Mouse (Mus musculus): ENCODE results near the gene Jph2. TPM values are rescaled to one million over a fixed set of nuclear protein-coding genes. Genes with fewer than 3 reads are reported as not detected.

The Jph2 gene
- polyA plus RNA-seq, 1 experiment from 2014 or later, result 0.76 TPM

DNA sequence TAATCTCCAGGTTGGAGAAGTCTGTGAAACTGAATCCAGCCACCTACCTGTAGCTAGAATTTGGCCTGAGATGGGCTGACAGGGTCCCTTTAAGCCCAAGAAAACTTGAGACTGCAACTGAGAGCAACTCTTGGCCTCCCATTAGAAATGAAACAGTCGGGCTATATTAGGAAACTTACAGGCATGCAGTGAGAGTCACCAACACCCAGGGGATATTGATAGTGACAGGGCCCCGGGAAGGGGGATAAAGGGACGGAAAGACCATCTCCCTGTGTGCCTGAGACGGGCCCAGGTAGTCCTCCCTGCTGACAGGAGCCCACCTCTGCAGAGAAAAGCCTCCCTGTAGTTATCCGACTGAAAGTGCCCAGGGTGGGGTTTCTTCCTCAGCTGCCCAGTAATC is 18.4 kb downstream of the Jph2 start:
- Histone ChIP-seq H3K4me3 (no peak overlapping the region), H3K36me3 (no peaks in the 10 kb centered on the region), H3K27me3 (peaks cover 35% of the 10 kb centered on the region), H3K4me2 (replicated peaks) (no peak overlapping the region), H3K27ac (no peak overlapping the region), H3K4me1 (0 out of 2 replicates have a peak, but pooled peaks cover 3% of the 10 kb centered on the region), H3K9ac (no peak overlapping the region), H3K9me3 (replicated peaks) (0 out of 2 replicates have a peak, but pooled peaks cover 2% of the 10 kb centered on the region)
- WGBS, result 74% methylated on average over 5 of the region's 5 CpGs
- ATAC-seq (ENCODE audit: low FRiP score), result no peak

DNA sequence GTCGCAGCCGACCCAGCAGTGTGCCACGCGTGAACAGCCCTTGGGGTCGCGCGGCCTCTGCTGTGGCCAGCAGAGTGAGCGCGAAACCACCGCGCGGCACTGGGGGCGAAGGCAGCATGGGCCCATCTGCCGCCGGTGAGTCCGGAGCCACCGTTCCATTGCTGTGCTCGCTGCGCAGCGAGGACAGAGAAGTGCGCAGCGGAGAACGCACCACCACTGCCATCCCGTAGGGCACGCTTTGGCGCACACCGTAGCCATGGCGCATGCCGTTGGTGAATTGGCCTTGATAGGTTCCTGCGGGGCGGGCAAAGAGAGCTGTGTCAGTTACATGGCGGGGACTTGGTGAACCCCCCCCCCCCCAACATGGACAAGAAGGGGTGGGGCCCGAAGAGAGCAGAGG is 21.7 kb downstream of the Jph2 start:
- Histone ChIP-seq H3K9me3 (replicated peaks) (0 out of 2 replicates have a peak, but pooled peaks cover 2% of the 10 kb centered on the region), H3K27me3 (peaks cover 46% of the 10 kb centered on the region), H3K4me2 (replicated peaks) (peak overlapping the region; percentile 22; the same call in 1 of the 2 replicates), H3K4me1 (0 out of 2 replicates have a peak, but pooled peaks cover 3% of the 10 kb centered on the region), H3K9ac (no peak overlapping the region), H3K27ac (no peak overlapping the region), H3K36me3 (no peaks in the 10 kb centered on the region), H3K4me3 (no peak overlapping the region)
- no peak for ATAC-seq (ENCODE audit: low FRiP score)
- WGBS, result 38% methylated on average over 33 of the region's 33 CpGs

DNA sequence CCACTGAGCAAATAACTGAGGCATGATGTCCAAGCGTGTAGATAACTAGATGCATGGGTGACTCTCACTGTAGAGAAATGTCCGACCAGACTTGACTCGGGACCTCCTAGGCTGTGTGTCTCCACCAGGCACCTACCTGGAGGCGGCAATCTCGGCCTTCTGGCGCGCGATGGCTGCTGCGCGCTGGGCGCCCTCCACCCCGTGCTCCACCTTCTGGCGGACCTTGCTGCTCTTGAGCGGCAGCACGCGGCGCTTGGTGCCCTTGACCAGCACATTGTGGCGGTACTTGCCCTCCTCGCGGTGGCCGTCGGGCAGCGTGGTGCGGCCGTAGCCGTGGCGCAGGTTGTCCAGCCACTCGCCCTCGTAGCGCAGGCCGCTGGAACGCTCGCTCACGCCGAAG is 22.3 kb downstream of the Jph2 start:
- Histone ChIP-seq H3K9me3 (replicated peaks) (0 out of 2 replicates have a peak, but pooled peaks cover 2% of the 10 kb centered on the region), H3K9ac (no peak overlapping the region), H3K4me3 (no peak overlapping the region; the same call in 1 of the 2 replicates), H3K36me3 (no peaks in the 10 kb centered on the region), H3K4me1 (0 out of 2 replicates have a peak, but pooled peaks cover 3% of the 10 kb centered on the region), H3K27me3 (peaks cover 46% of the 10 kb centered on the region), H3K4me2 (replicated peaks) (peak overlapping the region; percentile 22; the same call in 1 of the 2 replicates), H3K27ac (no peak overlapping the region)
- ATAC-seq (ENCODE audit: low FRiP score), result no peak
- WGBS, result 38% methylated on average over 35 of the region's 35 CpGs

DNA sequence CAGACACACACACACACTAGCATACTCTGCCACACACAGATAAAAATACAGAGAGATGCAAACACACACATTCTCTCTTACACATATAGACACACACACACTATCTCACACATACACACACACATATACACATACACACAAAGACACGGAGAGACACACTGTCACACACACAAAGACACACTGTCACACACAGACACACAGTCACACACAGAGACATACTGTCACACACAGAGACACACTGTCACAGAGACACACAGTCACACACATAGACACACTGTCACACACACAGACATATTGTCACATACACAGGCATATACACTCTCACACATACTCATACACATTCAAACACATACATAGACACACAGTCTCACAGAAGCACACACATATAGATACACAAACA is 25.2 kb downstream of the Jph2 start:
- WGBS, result 83% methylated on average over 1 of the region's 1 CpGs

DNA sequence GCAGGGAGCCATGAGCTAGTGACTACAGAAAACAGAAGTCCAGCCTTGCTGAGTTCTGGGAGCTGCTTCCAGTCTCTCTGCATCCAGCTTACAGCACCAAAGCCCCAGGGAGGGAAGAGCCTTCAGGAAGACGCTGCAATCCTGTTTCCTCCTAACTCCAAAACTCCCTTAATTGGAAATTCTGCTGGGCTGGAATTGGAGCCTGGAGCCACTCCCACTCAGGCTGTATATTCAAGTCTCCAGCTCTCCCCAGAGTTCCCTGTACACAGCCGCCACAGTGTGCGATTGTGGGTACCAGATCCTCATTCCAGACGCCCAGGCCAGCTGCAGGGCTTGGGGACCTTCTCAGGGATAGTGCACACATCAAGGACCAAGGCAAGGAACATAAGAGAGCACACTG is 27.6 kb downstream of the Jph2 start:
- Histone ChIP-seq H3K27me3 (peaks cover 20% of the 10 kb centered on the region), H3K4me2 (replicated peaks) (no peak overlapping the region), H3K27ac (no peak overlapping the region), H3K4me1 (no peaks in the 10 kb centered on the region), H3K9ac (no peak overlapping the region), H3K4me3 (no peak overlapping the region), H3K9me3 (replicated peaks) (no peaks in the 10 kb centered on the region), H3K36me3 (no peaks in the 10 kb centered on the region)
- ATAC-seq (ENCODE audit: low FRiP score), result no peak
- 63% methylated on average over 4 of the region's 4 CpGs for WGBS

More for the DNA sequence above, 25.2 kb downstream of the Jph2 start:
- Histone ChIP-seq H3K4me2 (replicated peaks) (no peak overlapping the region), H3K9ac (no peak overlapping the region), H3K4me3 (no peak overlapping the region), H3K27ac (no peak overlapping the region), H3K9me3 (replicated peaks) (0 out of 2 replicates have a peak, but pooled peaks cover 2% of the 10 kb centered on the region), H3K27me3 (peaks cover 44% of the 10 kb centered on the region), H3K36me3 (no peaks in the 10 kb centered on the region), H3K4me1 (0 out of 2 replicates have a peak, but pooled peaks cover 3% of the 10 kb centered on the region)
- no peak for ATAC-seq (ENCODE audit: low FRiP score)

DNA sequence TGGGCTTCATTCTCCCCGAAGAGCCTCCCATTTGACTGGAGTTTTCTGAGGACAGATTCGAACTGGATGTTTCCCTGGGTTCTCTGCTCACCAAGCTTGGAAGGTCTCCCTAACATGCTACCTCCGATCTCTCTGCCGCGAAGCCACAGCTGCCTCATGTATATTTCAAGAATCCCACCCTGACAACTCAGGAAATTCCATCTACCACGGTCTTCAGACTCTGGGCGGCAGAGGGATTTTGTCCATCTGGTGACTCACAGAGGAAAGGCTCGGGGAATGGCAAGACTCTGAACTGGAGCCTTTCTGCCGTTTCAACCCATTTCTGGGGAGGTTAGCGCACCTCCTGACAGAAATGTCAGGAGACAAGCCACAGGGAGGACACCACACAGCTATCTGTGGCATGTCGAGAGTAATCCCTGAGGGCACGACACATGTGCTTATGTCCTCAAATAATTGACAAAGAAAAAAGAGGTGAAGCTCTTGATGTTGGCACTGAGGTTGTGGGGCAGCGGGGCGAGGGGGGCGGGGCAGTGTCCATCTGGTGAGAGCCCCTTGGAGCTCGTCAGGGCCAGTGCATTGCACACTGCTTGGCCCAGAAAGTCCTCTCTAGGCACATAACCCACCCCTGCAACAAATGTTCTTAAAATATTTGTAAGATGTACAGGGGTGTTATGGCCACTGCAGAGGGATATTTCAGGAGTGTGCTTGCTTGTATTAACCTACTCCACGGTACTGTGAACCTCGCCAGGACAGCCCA is 32.8 kb downstream of the Jph2 start:
- Histone ChIP-seq H3K36me3 (no peaks in the 10 kb centered on the region), H3K27ac (no peak overlapping the region), H3K4me2 (replicated peaks) (no peak overlapping the region), H3K9ac (no peak overlapping the region), H3K9me3 (replicated peaks) (no peaks in the 10 kb centered on the region), H3K4me1 (no peaks in the 10 kb centered on the region), H3K4me3 (no peak overlapping the region), H3K27me3 (no peaks in the 10 kb centered on the region)
- no peak for ATAC-seq (ENCODE audit: low FRiP score)
- WGBS, result 76% methylated on average over 18 of the region's 18 CpGs

DNA sequence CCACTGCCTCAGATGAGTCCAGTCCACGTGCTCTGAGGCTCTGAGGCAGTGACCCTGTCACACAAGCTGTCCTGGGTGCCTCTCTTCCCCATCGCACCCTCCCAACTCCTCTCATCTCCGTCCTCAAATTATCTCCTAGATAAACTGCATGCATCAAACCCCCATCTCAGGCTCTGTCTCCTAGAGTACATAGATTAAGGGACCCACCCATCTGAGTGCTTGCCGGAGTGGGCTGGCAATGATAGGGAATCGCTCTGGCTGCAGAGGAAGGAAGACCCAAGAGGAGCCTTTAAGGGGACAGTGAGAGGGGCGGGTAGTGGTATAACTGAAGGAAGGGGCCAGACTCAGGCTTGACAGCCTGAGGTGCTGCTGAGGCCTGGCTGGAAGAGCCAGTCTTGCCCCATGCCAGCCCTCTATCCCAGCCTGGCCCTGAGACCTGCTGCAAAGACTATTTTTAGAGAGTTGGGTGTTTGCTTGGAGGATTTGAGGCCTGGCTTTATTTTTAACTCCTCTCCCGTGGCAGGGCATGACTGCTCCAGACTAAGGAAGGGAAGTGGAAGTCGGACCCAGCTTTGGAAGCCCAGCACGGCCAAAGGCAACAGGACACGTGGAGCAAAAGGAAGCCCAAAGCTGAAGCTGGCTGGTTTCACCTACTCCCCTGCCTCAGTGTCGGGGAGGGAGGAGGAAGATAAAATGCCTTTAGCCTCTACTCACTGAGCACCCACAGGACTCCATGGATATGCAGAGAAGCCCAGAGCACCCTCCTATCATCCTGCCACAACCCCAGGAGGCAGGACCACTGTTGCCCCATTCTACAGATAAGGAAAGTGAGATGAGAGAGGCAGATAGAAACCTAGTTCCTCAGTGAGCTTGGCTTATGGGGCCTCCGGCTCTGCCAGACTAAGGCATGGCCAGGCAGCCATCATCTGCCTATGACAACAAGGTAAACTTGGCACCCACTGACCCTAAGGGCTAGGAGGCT is 34.6 kb downstream of the Jph2 start:
- Histone ChIP-seq H3K27ac (no peak overlapping the region), H3K36me3 (no peaks in the 10 kb centered on the region), H3K4me1 (no peaks in the 10 kb centered on the region), H3K9ac (no peak overlapping the region), H3K4me2 (replicated peaks) (no peak overlapping the region), H3K4me3 (no peak overlapping the region), H3K9me3 (replicated peaks) (no peaks in the 10 kb centered on the region), H3K27me3 (no peaks in the 10 kb centered on the region)
- WGBS, result 81% methylated on average over 12 of the region's 12 CpGs
- ATAC-seq (ENCODE audit: low FRiP score), result no peak

DNA sequence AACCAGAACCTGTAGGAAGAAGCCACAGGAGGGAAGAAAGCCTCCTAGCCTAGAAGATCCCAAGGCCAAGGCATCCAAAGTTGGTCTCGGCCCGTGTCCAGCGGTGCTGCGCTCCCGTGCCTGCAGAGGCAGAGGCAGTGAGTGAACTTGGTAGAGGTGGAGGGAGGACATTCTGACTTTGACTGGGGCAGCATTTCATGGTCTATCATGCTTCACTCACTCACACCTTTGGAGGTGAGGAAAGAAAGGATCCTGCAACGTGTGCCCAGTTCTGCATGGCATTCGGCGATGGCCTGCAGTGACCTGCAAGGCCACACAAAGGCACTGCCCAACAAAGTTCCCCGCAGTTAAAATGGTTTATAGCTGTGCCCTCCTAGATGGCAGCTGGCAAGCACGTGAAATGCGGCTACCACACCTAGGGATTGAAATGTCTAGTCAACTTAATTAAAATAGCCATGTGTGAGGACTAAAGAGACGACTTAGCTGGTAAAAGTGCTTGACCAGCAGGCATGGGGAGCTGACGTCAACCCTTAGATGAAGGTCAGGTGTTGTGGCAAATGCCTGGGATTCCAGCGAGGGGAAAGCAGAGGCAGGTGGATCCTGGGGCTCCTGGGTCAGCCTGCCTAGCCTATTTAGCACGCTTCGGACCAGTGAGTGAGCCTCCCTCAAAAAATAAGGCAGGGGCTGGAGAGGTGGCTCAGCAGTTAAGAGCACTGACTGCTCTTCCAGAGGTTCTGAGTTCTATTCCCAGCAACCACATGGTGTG is 36.8 kb downstream of the Jph2 start:
- no peak overlapping the region for H3K27ac ChIP-seq
- WGBS, result 82% methylated on average over 16 of the region's 16 CpGs

DNA sequence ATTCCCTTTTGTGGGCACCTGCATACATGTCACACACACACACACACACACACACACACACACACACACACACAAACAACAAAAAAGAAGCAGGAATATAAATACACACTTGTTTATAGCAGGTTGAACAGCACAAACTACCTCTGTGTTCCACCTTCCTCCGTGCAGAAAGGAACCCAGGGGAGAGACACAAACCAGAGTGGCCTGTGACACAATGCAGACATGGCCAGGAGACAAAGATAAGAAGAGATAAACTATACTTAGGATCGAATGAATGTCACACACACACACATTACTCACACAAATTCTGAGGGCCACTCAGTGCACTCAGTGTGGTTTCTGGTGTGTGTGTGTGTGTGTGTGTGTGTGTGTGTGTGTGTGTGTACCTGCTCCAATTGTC is 38.5 kb downstream of the Jph2 start:
- H3K27me3 ChIP-seq, result no peaks in the 10 kb centered on the region
- H3K4me1 ChIP-seq, result no peaks in the 10 kb centered on the region
- no peaks in the 10 kb centered on the region for H3K36me3 ChIP-seq
- no peak overlapping the region for H3K4me2 ChIP-seq (replicated peaks)
- H3K27ac ChIP-seq, result no peak overlapping the region
- no peak for ATAC-seq (ENCODE audit: low FRiP score)
- no peak overlapping the region for H3K4me3 ChIP-seq
- H3K9ac ChIP-seq, result no peak overlapping the region
- H3K9me3 ChIP-seq (replicated peaks), result no peaks in the 10 kb centered on the region
- 76% methylated on average over 2 of the region's 2 CpGs for WGBS

More for the DNA sequence above, 36.8 kb downstream of the Jph2 start:
- no peaks in the 10 kb centered on the region for H3K9me3 ChIP-seq (replicated peaks)
- no peaks in the 10 kb centered on the region for H3K27me3 ChIP-seq
- no peak overlapping the region for H3K4me3 ChIP-seq
- no peak overlapping the region for H3K4me2 ChIP-seq (replicated peaks)
- no peak for ATAC-seq (ENCODE audit: low FRiP score)
- no peak overlapping the region for H3K9ac ChIP-seq
- H3K36me3 ChIP-seq, result no peaks in the 10 kb centered on the region
- no peaks in the 10 kb centered on the region for H3K4me1 ChIP-seq

DNA sequence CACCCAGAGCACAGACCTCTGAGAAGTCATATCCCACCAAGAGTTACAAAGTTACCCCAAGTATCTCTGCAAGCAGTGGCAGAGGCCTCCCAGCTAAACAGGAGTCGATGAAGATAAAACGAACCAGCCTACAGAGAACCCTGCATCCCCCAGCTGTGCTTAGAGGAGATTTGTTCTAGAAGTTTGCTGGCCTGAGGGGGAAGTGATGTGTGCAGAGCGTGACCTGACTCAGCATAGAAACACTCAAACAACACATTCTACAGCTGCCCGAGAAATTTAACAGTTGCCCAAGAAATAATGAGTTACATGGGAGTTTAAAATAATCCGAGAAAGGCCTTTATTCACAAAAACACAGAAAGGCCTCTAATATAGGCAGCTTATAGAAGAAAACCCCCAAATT is 39.1 kb downstream of the Jph2 start:
- Histone ChIP-seq H3K36me3 (no peaks in the 10 kb centered on the region), H3K9ac (no peak overlapping the region), H3K9me3 (replicated peaks) (no peaks in the 10 kb centered on the region), H3K4me2 (replicated peaks) (no peak overlapping the region), H3K27ac (no peak overlapping the region), H3K4me1 (no peaks in the 10 kb centered on the region), H3K27me3 (peaks cover 3% of the 10 kb centered on the region; the same call in 1 of the 2 replicates), H3K4me3 (no peak overlapping the region)
- 80% methylated on average over 5 of the region's 5 CpGs for WGBS
- ATAC-seq (ENCODE audit: low FRiP score), result no peak

DNA sequence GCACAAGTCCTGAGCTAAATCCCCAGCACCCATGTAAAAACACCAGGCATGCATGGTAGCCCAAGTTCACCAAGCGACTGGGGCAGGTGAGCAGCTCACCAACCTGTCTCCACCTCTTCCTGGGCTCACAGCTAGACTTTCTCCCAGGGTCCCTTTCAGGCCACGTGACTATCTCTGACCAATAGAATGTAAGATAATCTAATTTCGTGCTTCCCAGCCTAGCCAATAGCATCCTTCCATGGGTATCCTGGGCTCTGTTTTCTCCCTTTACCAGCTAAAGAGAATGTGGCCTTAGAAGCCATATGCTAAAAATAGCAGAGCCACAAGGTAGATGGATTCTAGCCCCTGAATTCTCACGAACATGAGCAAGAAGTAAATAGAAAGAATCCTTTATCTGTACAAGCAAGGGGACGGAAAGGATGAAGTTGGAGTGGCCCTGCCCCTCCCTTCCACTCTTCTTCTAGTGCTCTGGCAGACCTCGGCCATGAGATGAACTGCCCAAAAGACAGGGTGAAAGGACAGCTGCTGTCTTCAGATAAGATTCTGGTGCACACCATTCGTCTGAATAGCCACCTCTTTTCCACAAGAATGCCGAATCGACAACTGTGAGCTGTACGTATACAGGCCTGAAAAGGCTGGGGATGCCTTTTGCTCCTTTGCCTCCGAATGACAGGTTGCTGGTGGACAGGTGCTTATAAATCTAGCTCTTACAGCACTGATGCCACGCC is 41.5 kb downstream of the Jph2 start:
- Histone ChIP-seq H3K27me3 (peaks cover 6% of the 10 kb centered on the region; the same call in 1 of the 2 replicates), H3K4me3 (no peak overlapping the region), H3K4me2 (replicated peaks) (no peak overlapping the region), H3K4me1 (no peaks in the 10 kb centered on the region), H3K9me3 (replicated peaks) (no peaks in the 10 kb centered on the region), H3K27ac (0 out of 2 replicates have a peak overlapping the region, but pooled peaks have one; percentile 12), H3K36me3 (no peaks in the 10 kb centered on the region), H3K9ac (no peak overlapping the region)
- 83% methylated on average over 12 of the region's 12 CpGs for WGBS
- no peak for ATAC-seq (ENCODE audit: low FRiP score)
